Mouse (Mus musculus): ENCODE measurements around the gene B4galnt1.
"Not testable (repeated sequence)": the region's sequence is repeated elsewhere in the genome, so short reads cannot be mapped to it uniquely, and the experiment has no call there.

The B4galnt1 gene

DNA sequence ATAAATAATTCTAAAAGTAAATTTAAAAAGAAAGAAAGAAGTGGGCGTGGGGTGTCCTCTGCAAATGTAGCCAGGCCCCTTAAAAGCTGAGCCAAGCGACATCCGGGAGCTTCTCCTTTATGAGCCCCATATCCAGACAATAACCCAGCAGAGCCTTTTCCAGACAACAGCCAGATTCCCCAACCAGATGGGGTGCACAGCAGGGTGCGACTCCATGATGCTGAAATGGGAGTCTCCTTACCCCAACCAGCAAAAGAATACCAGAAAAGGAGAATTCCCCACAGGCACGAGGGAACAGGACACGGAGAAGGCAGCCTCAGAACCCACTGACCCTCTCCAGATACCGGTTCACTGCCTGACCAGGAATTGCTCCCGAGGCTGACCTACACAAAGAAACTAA is 21.8 kb upstream of the B4galnt1 start:
- DNase-seq (ENCODE audit: low spot score in 2 of 2) = no peak

DNA sequence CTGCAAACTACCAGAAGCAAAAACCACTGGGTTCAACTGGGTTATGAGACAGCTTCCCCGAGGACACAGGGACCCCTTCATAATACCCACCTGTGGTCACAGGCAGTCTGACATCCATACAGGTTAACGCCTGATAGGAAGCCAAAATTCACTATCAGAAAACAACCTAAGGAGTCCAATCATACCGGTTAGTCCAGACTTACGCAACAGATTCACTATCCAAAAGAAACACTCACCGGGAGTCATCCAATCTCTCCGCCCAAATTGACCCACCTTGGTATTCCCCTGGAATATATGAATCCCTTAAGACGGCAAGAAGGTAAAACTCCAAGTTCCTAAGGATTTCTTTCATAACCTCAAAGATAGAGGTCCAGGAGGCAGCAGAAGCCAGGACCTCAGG is 20.5 kb upstream of the B4galnt1 start:
- DNase-seq (ENCODE audit: low spot score in 2 of 2) = no peak

DNA sequence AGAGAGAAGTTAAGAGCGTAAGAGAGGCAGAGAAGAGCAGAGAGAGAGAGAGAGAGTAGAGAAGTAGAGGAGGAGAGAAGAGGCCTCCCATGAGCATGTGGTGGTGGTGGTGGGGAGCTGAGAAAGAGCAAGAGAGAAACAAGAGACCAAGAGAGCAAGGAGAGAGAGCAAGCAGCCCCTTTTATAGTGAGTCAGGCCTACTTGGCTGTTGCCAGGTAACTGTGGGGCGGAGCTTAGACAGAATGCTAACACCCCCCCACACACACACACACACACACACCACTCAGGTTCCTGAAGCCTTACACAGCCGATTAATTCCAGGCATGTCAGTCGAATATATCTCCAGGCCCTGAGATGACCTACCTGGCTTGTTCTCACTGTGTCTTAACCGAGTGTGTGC is 19.7 kb upstream of the B4galnt1 start:
- DNase-seq (ENCODE audit: low spot score in 2 of 2) = no peak

DNA sequence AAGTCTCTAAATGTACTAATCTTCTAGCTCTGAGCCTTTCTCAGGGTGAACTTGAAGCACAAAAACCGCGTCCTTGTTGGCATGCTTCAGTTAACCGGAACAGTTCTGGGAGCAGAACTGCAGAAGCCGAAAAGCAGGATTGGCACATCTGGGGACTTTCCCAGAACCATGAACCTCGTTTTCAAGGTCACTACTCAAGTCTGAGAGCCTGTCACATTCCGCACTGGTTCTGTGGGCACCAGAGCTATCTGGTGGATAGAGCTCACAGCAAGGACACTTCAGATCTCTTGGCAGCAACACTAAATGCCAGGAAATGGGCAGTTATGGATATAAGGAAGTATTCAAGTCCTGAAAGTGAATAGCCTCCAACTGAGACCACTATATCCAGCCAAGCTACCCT is 17.9 kb upstream of the B4galnt1 start:
- DNase-seq (ENCODE audit: low spot score in 2 of 2) = no peak

DNA sequence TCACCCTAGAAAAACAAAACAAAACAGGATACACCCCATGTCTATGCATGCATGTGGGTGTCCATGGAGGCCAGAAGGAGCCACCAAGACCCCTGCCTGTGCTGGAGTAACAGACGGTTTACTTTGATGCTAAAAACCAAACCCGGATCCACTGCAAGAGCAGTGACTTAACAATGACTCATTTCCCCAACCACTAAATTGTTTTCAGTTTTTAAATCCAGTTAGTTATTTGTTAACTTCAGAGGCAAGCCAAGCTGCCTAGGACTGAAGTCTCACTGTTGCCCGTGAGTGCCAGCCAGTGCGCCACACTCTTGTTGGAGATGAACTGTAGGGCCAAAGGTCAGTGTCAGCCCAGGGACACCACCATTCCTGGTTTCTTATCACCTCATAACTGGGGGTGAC is 14.6 kb upstream of the B4galnt1 start:
- DNase-seq (ENCODE audit: low spot score in 2 of 2) = no peak

DNA sequence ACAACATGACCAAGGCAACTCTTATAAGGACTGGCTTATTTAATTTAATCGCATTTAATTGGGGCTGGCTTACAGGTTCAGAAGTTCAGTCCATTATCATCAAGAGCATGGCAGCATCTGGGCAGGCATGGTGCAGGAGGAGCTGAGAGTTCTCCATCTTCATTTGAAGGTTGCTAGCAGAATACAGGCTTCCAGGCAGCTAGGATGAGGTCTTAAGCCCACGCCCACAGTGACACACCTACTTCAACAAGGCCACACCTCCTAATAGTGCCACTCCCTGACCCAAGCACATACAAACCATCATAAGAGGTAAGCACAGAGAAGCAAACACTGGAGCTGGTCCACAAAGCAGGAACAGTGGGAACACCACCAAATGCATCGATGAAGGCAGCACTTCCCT is 13.8 kb upstream of the B4galnt1 start:
- DNase-seq (ENCODE audit: low spot score in 2 of 2) = not testable (repeated sequence)

DNA sequence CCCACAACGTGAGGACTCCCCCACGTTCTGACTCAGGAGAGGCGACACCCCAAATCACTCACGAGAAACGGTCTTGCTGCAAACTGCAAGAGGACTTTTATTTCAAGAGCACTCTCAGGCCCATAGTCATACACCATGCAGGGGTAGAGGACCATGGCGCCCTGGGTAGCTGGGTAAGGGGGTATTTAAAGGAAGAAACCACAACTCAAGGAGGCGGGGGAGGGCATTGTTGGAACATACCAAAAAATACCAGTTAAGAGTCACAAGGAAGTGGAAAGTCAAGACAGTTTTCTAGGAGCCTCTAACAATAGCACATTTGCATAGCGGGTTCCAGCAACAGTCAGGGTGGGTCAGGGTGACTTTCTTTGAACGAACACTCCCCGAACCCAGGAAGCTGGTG is 12.5 kb upstream of the B4galnt1 start:
- DNase-seq (ENCODE audit: low spot score in 2 of 2) = not testable (repeated sequence)

DNA sequence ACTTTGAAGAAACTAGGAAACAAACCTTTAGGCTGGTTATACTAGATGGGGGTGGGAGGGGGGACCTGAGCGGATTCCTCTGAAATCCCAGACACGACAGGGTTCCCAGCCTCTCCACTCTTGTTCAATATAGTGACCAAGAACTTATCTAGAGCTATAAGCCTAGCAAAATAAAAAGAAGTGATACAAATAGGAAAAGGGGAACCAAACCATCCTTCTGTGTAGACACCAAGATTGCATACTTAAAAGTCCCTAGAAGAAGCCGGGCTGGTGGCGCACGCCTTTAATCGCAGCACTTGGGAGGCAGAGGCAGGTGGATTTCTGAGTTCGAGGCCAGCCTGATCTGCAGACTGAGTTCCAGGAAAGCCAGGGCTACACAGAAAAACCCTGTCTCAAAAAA is 11.7 kb upstream of the B4galnt1 start:
- no peak for DNase-seq (ENCODE audit: low spot score in 2 of 2)

DNA sequence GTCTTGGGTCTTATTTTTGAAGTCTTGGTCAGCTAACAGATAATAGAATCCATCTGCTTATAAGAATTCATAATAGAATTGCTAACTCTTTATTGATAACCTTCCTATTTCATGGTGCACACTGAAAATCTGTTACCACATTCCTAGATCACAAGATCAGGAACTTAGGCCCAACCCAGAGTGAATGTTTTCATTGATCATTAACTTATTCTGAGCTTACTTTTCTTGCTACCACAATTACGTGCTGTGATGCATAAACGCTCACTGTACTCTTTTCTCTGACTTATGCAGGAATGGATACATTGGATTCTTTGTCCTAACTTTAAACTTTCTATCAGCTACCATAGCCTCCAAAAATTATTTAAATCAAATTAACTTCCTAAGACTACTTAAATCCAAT is 10.8 kb upstream of the B4galnt1 start:
- DNase-seq (ENCODE audit: low spot score in 2 of 2) = no peak

DNA sequence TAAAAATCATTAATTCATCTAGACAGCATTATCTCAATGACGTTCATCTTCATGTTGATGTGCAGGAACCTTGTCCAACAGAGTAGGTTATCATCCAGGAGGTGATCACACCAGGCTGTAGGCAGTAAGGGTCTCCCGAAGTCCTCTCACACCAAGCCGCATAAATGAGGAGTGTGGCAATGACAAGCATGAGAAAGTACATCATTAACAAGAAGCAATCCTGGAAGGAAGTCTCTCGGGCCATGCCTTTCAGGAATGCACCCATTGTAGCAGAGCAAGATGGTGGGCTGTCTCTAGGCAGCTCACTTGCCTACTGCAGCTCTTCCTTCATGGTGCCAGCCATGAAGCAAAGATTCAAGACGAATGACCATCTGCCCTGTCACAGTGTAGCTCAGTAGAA is 10.4 kb upstream of the B4galnt1 start:
- no peak for DNase-seq (ENCODE audit: low spot score in 2 of 2)

DNA sequence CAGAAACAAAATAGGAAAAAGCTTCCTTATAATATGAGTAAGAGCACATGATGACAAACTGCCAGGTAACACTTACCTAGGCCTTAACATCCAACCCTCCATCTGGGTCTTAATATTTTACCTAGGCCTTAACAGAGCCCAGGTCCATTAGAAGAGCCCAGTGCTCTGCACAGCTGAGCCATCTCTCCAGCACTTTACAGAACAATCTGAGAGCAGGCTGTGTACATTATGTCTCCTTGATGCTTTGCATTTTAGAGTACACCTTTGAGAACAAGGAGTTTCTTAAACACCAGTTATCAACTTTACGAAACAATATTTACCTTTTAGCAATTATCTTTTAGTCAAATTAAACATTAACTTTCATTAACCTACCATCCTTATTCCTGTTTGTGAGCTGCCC is 8.9 kb upstream of the B4galnt1 start:
- no peak for DNase-seq (ENCODE audit: low spot score in 2 of 2)

DNA sequence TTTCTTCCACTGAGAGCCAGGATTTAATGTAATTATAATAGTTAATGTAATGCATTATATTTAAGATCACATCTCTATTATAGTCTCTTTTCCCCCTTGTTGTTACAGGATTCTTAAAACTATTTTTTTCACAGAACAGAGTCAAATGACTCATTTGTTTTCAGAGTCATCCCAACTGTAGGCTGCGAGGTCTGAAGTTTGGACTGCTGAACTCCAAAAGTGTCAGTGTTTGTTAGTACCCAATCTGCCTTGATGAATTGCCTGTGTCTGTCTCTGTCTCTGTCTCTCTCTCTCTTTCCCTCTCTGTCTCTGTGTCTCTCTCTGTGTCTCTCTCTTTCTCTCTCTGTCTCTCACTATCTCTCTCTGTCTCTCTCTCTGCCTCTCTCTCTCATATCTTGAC is 8.5 kb upstream of the B4galnt1 start:
- DNase-seq (ENCODE audit: low spot score in 2 of 2) = no peak

DNA sequence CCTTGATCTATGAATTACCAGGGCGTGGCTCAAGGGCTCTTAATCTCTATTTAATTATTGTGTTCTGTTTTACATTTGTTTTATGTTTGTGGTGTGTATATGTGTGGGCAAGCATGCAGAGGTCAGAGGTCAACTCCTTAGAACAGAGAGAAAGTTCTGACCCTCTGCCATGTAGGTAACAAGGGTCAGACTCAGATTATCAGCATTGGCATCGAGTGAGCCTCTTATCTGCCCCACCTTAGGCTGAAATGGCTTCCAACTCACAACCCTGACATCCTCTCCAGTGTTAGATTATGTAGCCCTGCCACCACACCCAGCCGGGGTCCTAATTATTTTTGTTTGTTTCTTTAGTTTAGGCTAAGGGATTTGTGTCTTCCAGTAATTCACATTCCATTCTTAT is 6.6 kb upstream of the B4galnt1 start:
- DNase-seq (ENCODE audit: low spot score in 2 of 2) = no peak

DNA sequence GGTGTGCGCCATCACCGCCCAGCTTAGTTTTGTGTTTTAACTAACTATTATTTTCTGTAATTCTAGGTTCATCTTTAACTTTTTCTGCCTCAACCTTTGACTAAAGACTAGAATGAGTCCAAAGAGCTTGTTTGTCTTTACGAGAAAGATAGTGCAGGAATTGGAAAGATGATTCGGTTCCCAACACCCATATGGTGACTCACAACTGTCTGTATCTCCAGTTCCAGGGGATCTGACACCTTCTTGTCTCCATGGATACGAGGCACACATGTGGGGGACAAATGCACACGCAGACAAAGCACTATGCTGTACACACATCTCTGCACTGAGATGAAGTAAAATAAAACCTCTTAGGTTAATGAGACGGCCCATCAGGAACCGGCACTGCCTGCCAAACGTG is 4.9 kb upstream of the B4galnt1 start:
- no peak for DNase-seq (ENCODE audit: low spot score in 2 of 2)

DNA sequence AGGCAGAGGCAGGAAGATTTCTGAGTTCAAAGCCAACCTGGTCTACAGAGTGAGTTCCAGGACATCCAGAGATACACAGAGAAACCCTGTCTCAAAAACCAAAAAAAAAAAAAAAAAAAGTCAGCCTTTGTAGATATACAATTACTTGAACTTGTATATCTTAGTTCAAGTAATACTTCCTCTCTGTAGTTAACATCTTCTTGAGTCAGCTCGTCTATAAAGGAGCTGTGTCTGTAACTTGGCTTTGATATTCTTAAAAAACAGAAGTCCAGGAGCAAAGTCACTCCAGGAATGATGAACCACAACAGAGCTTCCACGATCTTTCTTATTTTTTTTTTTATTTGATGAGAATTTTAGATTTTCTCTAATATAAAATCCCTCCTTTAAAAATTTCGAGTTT is 4.3 kb upstream of the B4galnt1 start:
- no peak for DNase-seq (ENCODE audit: low spot score in 2 of 2)

DNA sequence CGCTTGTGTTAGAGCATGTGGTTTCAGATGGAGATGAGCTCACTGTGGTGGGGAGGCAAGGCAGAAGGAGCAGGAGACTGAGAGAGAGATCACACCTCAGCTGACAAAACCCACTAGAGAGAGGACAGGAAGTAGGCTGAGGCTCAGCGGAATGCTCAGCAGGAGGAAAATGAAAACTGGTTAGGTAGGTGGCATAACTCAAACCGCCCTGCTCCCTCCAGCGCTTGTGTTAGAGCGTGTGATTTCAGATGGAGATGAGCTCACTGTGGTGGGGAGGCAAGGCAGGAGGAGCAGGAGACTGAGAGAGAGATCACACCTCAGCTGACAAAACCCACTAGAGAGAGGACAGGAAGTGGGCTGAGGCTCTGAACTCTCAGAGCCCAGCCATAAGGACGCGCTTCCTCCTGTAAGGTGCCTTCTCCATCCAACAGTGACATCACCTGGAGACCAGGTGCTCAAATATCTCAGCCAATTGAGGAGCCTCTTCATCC is 2.2 kb upstream of the B4galnt1 start:
- DNase-seq (ENCODE audit: low spot score in 2 of 2) = not testable (repeated sequence)

DNA sequence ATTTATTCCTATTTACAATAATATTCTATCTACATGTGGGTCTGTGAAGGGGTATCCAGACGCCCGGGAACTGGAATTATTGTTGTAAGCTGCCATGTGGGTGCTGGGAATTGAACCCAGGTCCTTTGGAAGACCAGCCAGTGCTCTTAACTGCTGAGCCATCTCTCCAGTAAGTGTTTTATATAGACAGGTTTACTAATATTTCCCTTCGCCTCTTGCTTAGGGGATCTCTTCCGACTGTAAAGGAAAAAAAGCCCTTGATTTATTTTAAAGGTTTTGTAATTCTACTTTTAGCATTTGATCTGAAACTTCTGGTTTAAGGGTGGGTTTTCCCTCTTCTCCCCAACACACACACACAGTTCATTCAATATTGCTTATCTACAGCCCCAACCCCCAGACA is 835 bp upstream of the B4galnt1 start:
- DNase-seq (ENCODE audit: low spot score in 2 of 2) = no peak

DNA sequence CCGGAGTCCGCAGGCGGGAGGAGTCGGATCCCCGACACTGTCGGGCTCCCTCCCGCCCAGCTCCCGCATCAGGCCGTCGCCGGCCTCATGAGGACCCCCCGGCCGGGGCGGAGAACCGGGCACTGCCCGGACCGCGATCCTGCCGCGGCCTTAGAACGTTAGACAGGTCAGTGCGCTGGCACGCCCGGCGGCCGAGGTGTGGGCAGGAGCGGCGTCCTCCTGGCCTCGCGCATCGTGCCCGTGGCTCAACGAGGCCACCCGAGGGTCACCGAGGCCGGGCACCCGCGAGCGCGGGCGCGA is 279 bp downstream of the B4galnt1 start:
- no peak for DNase-seq (ENCODE audit: low spot score in 2 of 2)

DNA sequence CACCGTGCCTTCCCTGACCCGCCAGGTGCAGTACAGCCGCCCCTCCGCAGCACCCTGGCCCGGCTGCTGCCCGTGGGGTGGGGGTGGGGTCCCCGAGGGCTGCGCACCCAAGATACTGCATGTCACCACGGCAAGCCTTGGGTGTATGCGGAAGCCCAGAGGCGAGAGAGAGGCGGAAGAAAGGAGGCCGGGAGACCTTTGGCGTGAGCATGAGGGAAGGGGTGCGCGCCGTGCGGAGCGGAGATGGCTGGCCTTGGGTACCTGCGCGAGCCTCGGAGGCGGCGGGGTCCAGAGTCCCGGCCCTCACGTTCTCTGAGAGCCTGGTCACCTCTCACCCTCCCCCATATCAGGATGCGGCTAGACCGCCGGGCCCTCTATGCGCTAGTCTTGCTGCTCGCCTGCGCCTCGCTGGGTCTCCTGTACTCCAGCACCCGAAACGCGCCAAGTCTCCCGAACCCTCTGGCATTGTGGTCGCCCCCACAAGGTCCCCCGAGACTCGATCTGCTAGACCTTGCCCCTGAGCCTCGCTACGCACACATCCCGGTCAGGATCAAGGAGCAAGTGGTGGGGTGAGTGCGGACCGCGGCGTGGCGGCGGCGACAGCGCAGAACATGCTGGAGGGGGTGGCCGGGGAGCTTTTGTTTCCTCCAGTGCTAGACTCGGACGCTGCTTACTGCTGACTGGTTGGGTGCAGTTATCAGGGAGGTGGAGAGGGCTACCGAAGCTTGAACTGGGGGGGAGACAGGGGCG is 804 bp downstream of the B4galnt1 start:
- DNase-seq (ENCODE audit: low spot score in 2 of 2) = no peak

DNA sequence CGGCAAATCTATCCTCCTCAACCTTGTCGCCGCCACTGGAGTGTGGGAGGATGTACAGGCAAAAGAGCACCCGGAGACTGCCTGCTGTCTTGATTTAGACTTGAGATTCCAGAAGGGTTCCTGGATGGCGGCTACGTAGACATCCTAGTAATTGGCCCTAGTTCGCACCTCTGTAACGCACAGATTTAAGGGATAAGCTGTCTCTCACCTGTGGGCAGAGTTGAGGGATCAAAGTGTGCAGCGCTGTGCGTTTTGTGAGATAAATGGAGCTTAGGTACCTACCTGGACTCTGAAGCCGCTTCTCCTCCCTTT is 1.3 kb downstream of the B4galnt1 start:
- DNase-seq (ENCODE audit: low spot score in 2 of 2) = no peak

DNA sequence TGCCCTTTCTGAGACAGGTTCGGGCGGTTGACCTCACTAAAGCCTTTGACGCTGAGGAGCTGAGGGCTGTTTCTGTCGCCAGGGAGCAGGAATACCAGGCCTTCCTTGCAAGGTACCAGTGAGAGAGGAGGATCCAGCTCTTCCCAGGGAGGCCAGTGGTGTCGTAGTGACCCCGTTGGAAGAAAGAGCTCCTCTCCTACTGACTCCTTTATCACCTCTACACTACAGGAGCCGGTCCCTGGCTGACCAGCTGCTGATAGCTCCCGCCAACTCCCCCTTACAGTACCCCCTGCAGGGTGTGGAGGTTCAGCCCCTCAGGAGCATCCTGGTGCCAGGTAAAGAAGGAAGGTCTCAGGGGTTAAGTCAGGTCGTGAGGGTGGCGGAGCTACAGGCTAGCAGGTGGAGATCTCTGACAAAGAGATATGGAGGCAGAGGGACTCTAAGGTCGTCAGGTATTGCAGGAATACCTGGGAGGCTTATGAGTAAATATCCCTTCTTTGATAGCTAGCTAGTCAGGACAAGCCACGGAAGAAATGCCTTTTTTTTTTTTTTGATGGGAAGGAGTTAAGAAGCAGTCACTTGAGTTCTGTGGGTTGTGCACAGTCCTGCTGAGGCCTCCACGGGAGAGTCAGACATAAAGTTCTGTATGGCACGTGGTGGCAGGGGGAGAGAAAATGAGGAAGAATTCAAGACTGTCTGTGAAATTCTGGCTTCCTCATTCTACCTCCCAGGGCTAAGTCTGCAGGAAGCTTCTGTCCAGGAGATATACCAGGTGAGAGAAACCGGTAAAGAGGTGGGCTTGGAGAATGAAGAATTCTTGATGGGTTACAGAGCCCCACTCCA is 2.0 kb downstream of the B4galnt1 start:
- no peak for DNase-seq (ENCODE audit: low spot score in 2 of 2)

DNA sequence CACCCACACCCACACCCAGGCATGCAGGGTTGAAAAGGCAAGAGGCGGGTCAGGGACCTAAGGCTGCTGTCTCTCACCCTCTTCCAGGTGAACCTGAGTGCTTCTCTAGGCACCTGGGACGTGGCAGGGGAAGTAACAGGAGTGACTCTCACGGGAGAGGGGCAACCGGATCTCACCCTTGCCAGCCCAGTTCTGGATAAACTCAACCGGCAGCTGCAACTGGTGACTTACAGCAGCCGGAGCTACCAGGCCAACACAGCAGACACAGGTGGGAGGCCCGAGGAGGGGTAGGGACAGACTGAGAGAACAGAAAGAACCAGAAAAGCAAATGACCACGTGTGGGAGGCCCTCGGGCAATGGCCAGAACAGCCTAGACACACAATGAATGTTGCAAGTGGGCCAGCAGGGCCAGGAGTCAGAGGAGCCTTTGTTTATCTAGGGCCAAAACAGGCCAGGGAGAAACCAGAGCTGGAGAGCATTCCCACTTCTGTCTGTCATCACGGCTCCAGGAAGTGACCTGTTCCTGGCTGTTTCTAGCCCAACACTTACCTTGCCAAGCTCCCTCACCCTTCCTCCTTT is 2.7 kb downstream of the B4galnt1 start:
- no peak for DNase-seq (ENCODE audit: low spot score in 2 of 2)

DNA sequence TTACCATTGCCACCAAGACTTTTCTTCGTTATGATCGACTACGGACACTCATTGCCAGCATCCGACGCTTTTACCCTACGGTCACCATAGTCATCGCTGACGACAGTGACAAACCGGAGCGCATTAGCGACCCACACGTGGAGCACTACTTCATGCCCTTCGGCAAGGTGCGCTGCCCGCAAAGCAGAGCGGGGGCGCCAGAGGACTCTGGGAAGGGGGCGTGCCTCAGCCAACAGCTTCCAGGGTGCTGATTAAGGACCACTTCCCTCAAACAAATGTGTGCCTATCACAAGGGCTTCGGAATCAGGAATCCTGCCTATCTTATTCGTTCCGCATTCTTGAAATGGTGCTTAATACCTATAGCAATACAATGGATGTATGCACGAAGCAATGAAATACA is 5.0 kb downstream of the B4galnt1 start:
- no peak for DNase-seq (ENCODE audit: low spot score in 2 of 2)

Measured in frontal cortex, postnatal 14 days (tissue).